Mouse (Mus musculus) adrenal gland, adult 2 months (tissue): ENCODE measurements around the gene Epn1. TPM values are rescaled to one million over a fixed set of nuclear protein-coding genes. Genes with fewer than 3 reads are reported as not detected.
"Not testable (repeated sequence)": the region's sequence is repeated elsewhere in the genome, so short reads cannot be mapped to it uniquely, and the experiment has no call there.

Experiments
- DNase-seq: peaks from one replicate; pipeline ENCODE4 v3.0.0; 2021
- polyA plus RNA-seq: library from polyadenylated mRNA; depleted of rRNA; stranded (reverse); fragments of >200 nt; gene quantifications from 2 replicates; pipeline ENCODE4 v1.2.3, GENCODE M21; 2012
- total RNA-seq, 2 experiments: library from RNA; stranded (reverse); gene quantifications; 2 replicates each; pipeline ENCODE4 v1.2.3; 2021

The Epn1 gene
- total and polyA plus RNA-seq, 3 experiments: 114 to 291 (median 169) TPM

DNA sequence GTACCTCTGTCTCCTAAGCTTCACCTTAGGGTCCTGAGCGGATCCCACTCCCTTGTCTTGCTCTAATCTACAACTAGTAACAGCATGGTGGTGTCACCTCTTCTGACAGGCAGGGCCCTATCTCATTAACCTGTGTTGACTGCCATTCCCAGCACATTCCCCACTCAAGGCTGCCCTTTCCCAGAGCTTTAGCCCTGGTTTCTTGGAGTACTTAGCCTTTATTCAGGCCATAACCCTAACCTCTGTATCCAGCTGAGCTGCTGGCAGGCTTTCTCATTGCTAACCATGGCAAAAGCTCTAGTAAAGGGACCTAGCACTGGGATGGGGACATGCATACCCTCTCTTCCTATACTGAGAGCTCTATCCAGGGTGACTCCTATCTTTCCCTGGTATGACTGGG, 21.4 kb upstream of the Epn1 start:
- no peak for DNase-seq

DNA sequence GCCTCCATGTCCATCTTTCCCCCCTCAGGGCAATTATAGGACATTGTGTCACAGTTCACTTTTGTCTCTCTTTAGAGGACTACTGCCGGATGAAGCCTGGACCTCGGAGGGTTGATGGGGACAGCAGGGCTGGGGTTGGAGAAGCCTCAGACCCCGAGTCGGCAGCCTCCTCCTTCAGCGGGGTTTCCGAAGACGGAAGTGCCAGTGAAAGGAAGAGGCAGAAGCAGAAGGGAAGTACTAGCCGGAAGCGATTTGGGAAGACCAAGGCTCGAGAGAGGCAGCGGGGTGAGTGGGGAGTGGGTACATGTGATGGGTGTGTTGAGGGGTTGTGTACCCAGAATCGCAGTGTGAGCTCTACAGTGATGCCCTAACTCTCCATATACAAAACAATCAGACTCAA, 20.6 kb upstream of the Epn1 start:
- no peak for DNase-seq

GRCm38 (mm10) chr7:5060239-5060731, 19.8 kb upstream of the Epn1 start:
- DNase-seq: peak; percentile 85

DNA sequence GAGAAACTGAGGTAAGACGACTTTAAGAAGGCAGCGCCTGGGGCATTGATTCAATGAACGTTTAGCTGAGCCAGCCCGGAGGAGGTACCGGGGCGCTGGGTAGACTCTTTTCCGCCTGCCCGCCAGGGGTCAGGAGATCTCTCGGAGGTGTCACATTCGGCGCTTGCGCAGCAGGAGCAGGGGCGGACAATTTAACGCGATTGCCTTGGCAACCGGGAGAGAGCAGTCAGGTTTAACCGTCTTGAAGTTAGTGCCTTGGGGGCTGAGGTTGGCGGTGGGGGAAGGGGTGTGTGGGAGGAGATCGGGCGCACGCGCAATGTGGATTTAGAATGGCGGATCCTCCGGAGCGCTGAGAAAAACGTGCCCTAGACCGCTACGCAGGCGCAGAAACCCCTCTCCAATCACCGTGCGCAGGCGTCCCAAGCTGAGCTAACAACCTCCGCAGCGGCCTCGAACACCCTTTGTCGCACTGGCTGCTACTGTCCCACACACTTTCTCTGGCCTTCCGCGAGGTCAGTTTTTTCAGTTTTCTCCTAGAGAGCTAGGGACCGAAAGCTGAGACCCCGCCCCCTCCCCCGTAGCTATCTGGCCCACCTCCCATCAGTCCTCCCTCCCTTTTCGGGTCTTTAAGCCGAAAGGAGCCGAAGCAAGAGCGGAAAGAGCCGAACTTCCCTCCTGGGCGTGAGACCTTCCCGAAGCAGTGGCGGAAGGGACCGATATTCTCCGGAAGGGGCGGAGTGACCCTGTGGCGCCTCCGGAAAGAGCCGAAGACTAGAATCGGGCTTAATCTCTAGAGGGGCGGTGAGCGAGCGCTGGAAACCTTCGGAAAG, 18.9 kb upstream of the Epn1 start:
- peak; percentile 97 for DNase-seq

GRCm38 (mm10) chr7:5061774-5062359, 18.2 kb upstream of the Epn1 start, which contains the start of gene U2af2:
Gene U2af2, plus strand, starts transcription at chr7:5062143.
- DNase-seq: peak; percentile 96

DNA sequence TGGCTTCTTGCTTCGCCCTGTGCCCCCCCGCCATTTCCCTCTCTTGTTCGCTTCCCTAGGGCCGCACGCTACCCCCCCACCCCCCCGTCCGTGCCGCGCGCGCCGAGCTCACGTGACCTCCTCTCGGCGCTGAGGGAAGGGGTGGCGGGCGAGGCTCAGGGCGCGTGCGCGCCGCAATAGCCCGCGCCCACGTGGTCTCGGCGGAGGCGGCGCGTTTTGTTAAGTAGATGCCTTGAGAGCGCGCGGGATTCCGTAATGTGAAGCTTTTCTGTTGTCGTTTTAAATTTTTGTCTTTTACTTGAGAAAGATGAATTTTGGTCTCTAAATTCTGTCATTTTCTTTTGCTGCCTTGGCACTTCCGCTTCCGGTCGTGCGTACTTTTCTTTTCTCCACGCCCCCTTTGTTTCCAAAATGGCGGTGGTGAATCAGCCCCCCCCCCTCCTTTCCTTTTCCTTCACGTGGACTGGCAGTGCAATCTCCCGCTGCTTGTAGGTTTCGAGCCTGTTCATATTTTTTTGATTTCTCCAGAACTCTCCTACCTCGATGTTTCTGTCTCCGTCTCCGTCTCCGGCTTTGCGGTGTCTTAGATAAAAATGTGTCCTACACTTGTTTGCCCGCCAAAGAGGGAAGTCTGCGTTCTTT, 17.6 kb upstream of the Epn1 start:
- DNase-seq: no peak

- DNase-seq: no peak
Observed at GRCm38 (mm10) chr7:5064886-5065285, 15.1 kb upstream of the Epn1 start.

GRCm38 (mm10) chr7:5073586-5073985, 6.4 kb upstream of the Epn1 start:
- DNase-seq: no peak

DNA sequence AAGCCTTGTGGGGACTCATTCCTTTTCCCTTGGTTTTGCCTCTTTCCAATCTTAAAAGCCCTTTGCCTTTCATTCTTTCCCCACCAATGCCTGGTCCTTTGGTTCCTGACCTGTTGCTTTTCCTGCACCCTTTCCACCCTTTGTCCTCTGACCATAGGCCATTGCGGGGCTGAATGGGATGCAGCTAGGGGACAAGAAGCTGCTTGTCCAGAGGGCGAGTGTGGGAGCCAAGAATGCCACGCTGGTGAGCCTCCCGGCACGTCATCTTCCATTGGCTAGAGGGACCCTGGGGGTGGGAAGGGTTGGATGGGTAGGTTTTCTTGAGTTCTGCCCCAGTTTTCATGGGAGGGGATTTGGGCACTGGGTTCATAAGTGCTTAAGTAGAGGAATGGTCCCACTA, 5.1 kb upstream of the Epn1 start:
- no peak for DNase-seq

- DNase-seq: no peak
Observed at GRCm38 (mm10) chr7:5076931-5077330, 3.1 kb upstream of the Epn1 start.

DNA sequence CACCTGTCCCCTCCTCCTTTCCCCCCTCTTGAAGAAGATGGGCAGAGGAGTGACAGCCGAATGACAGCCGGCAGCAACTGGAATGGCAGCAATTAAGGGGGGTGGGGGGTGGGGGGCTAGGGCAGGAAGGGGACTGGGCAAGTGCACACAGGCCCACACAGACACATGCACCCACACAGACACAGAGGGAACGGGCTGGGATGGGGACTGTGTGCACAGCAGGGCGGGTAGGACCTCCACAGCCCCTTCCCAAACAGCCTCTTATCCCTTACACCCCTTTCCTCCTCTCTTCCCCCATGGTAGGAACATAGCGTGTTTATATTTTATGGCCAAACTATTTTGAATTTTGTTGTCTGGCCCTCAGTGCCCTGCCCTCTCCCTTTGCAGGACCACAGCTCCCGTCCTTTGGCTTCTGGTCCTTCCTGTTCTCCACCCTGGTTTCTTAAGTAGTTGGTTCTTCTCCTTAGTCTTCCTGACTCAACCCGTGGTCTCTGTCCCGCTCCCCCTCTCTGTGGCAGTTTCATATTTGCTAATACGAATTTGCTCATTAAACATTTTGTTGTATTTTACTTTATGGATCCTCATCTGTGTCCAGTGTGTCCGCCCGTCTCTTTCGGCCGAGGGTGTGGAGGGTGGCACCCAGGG, 548 bp upstream of the Epn1 start:
- DNase-seq: not testable (repeated sequence)

DNA sequence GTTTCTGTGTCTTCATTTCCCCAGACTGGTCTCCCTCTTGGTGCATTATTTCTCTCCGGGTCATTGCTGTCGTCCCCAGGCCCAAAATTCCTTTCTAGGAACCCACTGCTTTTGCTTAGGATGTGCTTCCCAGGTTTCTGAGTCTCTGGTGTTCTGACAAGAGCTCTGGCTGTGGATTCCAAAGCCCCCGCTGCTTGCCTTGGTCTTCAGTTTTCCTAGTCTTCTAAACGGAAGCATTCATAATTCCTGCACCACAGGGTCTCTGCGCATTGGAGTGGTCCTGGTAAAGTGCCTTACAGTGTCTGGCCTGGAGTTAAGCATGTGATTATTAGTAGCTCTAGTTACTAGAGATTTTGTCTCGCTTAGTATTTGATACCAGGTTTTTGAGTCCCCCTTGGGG, 780 bp downstream of the Epn1 start:
- no peak for DNase-seq

DNA sequence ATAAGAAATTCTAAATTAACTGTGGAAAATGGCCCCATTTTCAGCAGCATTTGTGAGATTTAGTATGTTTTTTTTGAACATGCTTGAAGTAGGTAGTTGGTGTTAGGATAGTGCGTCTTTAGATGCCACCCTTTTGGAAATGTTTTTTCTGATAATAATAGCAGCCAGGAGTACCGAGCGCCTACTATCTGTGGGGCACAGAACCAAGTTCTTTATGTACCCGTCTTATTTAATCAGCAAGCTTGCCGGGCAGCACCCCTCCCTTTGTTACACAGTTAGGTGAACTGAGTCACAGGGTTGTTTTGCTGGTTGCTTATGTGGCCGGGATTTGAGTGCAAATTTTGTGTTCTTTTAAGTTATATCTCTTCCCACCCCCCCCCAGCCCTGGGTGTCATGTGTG, 1.2 kb downstream of the Epn1 start:
- DNase-seq: no peak

- no peak for DNase-seq
Observed at GRCm38 (mm10) chr7:5081939-5082338, 1.9 kb downstream of the Epn1 start.

- no peak for DNase-seq
Observed at GRCm38 (mm10) chr7:5083325-5084105, 3.5 kb downstream of the Epn1 start.

- DNase-seq: no peak
Observed at GRCm38 (mm10) chr7:5085512-5085911, 5.5 kb downstream of the Epn1 start.

- DNase-seq: no peak
Observed at GRCm38 (mm10) chr7:5086921-5087440, 6.9 kb downstream of the Epn1 start.

DNA sequence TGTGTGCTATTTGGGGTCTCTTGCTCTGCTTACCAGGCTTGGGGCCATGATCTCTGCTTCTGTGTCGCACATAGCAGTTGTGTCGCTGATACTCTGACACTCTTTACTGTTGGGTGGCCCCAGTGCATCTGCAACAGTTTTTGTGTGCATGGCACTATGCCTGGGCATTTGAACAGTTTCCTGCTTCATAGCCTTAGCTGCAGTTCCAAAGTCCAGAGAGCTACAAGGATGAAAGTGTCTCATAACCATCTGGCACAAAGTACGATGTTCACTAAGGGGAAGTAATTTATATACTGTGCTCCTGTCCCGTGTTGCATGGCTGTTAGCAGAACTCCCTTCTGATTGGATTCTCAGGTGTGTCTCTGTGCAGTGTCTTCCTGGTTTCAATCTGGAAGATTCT, 7.9 kb downstream of the Epn1 start:
- no peak for DNase-seq

GRCm38 (mm10) chr7:5089853-5090252, 9.8 kb downstream of the Epn1 start:
- DNase-seq: no peak

DNA sequence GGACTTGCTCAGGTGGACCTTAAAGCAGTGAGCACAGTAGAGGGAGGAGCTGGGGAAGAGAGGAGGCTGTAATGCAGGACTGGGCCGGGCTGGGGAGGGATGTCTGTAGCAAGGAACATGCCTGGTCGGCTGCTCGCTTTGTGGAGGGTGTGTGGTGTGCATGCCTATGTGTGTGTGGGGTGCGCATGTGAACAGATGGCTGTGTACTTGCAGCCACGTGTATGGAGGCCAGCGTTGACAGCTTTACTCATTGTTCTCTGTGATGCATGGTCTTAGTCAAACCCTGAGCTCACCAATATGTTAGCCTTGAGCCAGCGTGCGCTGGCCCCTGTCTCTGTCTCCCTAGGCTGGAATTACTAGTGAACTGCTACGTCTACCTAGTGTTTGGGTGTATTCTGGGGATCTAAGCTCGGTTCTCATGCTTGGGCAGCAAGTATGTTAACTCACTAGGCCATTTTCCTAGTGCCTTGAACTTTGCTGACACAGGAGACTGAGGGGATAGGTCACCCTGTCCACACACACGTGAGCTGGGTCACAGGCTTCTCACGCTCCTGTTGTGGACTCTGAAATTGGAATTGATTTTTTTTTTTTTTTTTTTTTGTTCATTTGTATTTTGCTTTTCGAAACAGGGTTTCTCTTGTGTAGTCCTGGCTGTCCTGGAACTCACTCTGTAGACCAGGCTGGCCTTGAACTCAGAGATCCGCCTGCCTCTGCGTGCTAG, 11.1 kb downstream of the Epn1 start:
- peak; percentile 60 for DNase-seq

- no peak for DNase-seq
Observed at GRCm38 (mm10) chr7:5092381-5092780, 12.3 kb downstream of the Epn1 start.
